Mouse (Mus musculus): Measurements from ENCODE around the gene C1qtnf6. TPM values are rescaled to one million over a fixed set of nuclear protein-coding genes. Genes with fewer than 3 reads are reported as not detected.

C1qtnf6 gene
- polyA plus RNA-seq, 1 experiment from 2014 or later, result 41.2 TPM

DNA sequence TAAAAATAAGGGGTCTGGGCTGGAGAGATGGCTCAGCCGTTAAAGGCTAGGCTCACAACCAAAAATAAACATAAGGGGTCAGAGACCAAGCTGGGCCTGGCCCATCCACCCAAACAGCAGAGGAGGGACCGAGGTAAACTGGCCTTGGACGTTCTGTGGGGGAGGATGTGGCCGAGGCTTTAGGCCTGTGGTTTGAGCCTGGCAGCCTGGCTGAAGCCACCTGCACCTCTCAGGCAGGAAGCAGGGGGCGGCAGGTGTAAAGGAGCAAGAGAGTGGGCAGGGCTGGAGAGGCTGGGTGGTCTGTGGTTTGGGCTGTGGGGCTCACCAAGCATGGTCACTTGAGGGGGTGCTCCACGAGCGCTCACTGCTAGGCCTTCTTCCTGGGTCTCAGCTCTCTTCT lies 19.3 kb downstream of the C1qtnf6 start:
- no peak for ATAC-seq (ENCODE audit: insufficient number of reproducible peaks, insufficient read depth, low FRiP score, low TSS enrichment, low read depth)
- H3K4me3 ChIP-seq, result no peak overlapping the region
- peaks cover 36% of the 10 kb centered on the region for H3K4me1 ChIP-seq
- no peaks in the 10 kb centered on the region for H3K27me3 ChIP-seq
- 80% methylated on average over 7 of the region's 7 CpGs for WGBS
- no peak overlapping the region for H3K9ac ChIP-seq
- H3K36me3 ChIP-seq, result no peaks in the 10 kb centered on the region
- no peak overlapping the region for H3K27ac ChIP-seq
- H3K4me2 ChIP-seq, result no peak overlapping the region
- no peaks in the 10 kb centered on the region for H3K9me3 ChIP-seq

- Histone ChIP-seq H3K4me1 (peaks cover 24% of the 10 kb centered on the region), H3K4me2 (no peak overlapping the region), H3K9me3 (no peaks in the 10 kb centered on the region), H3K36me3 (no peaks in the 10 kb centered on the region), H3K9ac (0 out of 2 replicates have a peak overlapping the region, but pooled peaks have one; percentile 27), H3K27me3 (no peaks in the 10 kb centered on the region), H3K27ac (peak overlapping the region; percentile 16; the same call in 1 of the 2 replicates), H3K4me3 (no peak overlapping the region)
- ATAC-seq (ENCODE audit: insufficient number of reproducible peaks, insufficient read depth, low FRiP score, low TSS enrichment, low read depth), result no peak
- 90% methylated on average over 6 of the region's 6 CpGs for WGBS
These were observed 20.5 kb downstream of the C1qtnf6 start for GRCm38 (mm10) chr15:78510736-78511135.

DNA sequence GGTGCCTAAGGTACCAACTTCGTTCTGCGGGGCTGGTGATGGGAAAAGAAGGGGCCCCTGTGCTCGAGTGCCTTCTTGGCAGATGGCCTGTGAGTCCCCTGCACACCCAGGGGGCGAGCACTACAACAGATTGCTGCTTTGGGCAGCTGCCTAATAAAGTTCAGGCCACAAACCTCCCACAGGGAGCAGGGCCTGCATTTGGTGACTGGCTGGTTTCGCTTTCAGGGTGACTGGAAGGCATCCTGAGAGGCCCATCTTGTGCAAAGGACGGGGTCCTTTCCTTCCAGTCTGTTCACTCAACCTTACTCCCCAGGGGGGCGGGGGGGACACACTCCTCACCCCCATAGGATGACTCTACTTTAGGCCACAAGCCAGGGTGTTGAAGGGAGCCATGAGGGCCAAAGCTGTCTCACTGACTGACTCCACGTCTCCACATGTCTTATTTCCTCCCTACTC lies 21.1 kb downstream of the C1qtnf6 start:
- 0 out of 2 replicates have a peak overlapping the region, but pooled peaks have one; percentile 46 for H3K9ac ChIP-seq
- no peak overlapping the region for H3K4me2 ChIP-seq
- peaks cover 18% of the 10 kb centered on the region for H3K4me1 ChIP-seq
- H3K9me3 ChIP-seq, result no peaks in the 10 kb centered on the region
- H3K4me3 ChIP-seq, result no peak overlapping the region
- no peak for ATAC-seq (ENCODE audit: insufficient number of reproducible peaks, insufficient read depth, low FRiP score, low TSS enrichment, low read depth)
- peak overlapping the region; percentile 16; the same call in 1 of the 2 replicates for H3K27ac ChIP-seq
- H3K27me3 ChIP-seq, result no peaks in the 10 kb centered on the region
- H3K36me3 ChIP-seq, result no peaks in the 10 kb centered on the region
- 72% methylated on average over 8 of the region's 8 CpGs for WGBS

DNA sequence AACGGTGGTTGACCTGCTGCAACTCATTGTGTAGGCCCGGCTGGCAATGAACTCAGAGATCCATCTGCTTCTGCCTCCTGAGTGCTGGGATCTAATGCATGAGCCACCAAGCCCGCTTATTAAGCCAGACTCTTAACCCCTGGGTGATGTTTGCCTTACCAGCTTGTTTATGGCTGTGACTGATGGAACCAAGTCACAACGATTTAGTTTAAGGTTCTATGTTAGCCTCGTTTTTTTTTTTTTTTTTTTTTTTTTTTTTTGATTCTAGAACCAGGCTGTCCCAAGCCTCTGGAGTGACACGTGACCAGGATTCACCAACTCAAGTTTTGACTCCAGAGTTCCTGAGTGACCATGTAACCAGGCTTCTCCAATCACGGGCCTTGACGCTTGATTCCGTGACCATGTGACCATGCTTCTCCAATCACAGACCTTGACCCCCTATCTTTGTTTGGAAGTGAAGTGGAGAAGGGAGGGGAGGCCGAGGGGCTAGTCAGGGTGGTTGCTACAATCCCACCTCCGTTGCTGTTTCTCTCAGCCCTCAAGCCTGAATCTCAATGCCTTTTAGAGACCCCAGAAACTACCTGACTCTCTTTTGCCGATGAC lies 21.8 kb downstream of the C1qtnf6 start:
- no peak for ATAC-seq (ENCODE audit: insufficient number of reproducible peaks, insufficient read depth, low FRiP score, low TSS enrichment, low read depth)
- no peak overlapping the region for H3K4me2 ChIP-seq
- H3K27me3 ChIP-seq, result no peaks in the 10 kb centered on the region
- H3K27ac ChIP-seq, result 0 out of 2 replicates have a peak overlapping the region, but pooled peaks have one; percentile 16
- no peak overlapping the region for H3K4me3 ChIP-seq
- H3K9ac ChIP-seq, result no peak overlapping the region
- 49% methylated on average over 12 of the region's 12 CpGs for WGBS
- no peaks in the 10 kb centered on the region for H3K36me3 ChIP-seq
- H3K4me1 ChIP-seq, result peaks cover 11% of the 10 kb centered on the region
- H3K9me3 ChIP-seq, result peaks cover 3% of the 10 kb centered on the region; the same call in 1 of the 2 replicates

DNA sequence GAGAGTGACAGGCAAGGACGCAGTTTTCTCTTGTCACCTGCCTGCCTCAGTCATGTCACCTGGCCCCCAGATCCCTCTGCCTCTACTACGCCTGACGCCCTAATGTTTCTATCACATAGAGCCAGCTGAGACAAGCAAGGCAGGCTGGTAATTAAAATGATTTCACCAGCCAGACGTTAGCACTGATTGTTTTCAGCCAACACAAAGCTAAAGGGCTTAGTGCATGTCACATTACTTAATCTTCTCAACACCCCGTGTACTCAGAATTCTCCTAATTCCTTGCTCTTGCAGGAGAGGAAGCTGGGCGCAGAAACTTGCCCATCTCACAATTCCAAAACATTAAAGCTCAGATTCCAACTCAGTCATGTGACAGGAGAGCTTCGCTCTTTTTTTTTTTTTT lies 22.8 kb downstream of the C1qtnf6 start:
- no peaks in the 10 kb centered on the region; the same call in 1 of the 2 replicates for H3K27me3 ChIP-seq
- H3K9ac ChIP-seq, result no peak overlapping the region
- H3K4me2 ChIP-seq, result no peak overlapping the region
- no peak overlapping the region for H3K4me3 ChIP-seq
- H3K9me3 ChIP-seq, result peaks cover 3% of the 10 kb centered on the region; the same call in 1 of the 2 replicates
- no peaks in the 10 kb centered on the region for H3K36me3 ChIP-seq
- no peak overlapping the region for H3K27ac ChIP-seq
- 54% methylated on average over 7 of the region's 7 CpGs for WGBS
- H3K4me1 ChIP-seq, result peaks cover 8% of the 10 kb centered on the region
- no peak for ATAC-seq (ENCODE audit: insufficient number of reproducible peaks, insufficient read depth, low FRiP score, low TSS enrichment, low read depth)

DNA sequence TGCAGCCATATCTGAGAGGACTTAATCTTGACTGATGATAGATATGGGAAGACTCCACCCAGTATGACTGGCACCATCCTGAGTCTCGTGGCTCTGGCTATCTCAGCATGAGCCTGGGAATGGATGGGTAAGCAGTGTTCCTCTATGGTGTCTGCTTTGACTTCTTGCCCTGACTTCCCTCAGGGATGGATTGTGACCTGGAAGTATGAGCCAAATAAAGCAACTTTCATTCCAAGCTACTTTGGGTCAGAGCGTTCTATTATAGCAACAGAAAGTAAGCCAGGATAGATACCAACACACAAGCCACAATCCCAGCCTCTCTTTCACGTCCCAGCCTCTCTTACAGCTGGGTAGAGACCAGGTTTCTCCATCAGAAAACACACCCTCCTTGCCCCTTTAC lies 25.7 kb downstream of the C1qtnf6 start:
- peaks cover 3% of the 10 kb centered on the region; the same call in 1 of the 2 replicates for H3K9me3 ChIP-seq
- no peak for ATAC-seq (ENCODE audit: insufficient number of reproducible peaks, insufficient read depth, low FRiP score, low TSS enrichment, low read depth)
- no peaks in the 10 kb centered on the region; the same call in 1 of the 2 replicates for H3K27me3 ChIP-seq
- no peak overlapping the region for H3K27ac ChIP-seq
- 79% methylated on average over 3 of the region's 3 CpGs for WGBS
- no peak overlapping the region for H3K4me3 ChIP-seq
- no peak overlapping the region for H3K4me2 ChIP-seq
- peaks cover 8% of the 10 kb centered on the region for H3K4me1 ChIP-seq
- no peak overlapping the region for H3K9ac ChIP-seq
- no peaks in the 10 kb centered on the region for H3K36me3 ChIP-seq

DNA sequence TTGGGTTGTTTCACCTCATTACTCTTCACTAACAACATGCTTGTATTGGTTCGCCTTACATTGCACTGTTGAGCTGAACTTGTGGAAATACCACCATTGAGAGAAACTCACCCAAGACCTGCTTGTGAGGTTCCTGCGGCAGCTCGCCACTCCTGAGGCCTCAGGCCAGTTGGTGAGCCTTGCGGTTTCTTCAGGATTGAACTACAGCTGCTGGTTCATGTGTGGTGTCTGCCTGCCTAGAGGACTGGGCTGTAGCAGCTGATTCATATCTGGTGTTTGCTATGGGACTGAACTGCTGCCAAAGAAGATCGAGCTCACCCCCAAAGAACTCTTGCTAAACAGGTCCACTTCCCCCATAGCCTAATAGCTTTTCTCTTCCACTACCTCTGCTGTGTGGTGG lies 26.4 kb downstream of the C1qtnf6 start:
- Histone ChIP-seq H3K36me3 (no peaks in the 10 kb centered on the region), H3K9ac (no peak overlapping the region), H3K27ac (no peak overlapping the region), H3K9me3 (peaks cover 3% of the 10 kb centered on the region; the same call in 1 of the 2 replicates), H3K4me3 (no peak overlapping the region), H3K4me2 (no peak overlapping the region), H3K27me3 (no peaks in the 10 kb centered on the region; the same call in 1 of the 2 replicates), H3K4me1 (peaks cover 2% of the 10 kb centered on the region)
- no peak for ATAC-seq (ENCODE audit: insufficient number of reproducible peaks, insufficient read depth, low FRiP score, low TSS enrichment, low read depth)
- WGBS, result 90% methylated on average over 5 of the region's 5 CpGs

DNA sequence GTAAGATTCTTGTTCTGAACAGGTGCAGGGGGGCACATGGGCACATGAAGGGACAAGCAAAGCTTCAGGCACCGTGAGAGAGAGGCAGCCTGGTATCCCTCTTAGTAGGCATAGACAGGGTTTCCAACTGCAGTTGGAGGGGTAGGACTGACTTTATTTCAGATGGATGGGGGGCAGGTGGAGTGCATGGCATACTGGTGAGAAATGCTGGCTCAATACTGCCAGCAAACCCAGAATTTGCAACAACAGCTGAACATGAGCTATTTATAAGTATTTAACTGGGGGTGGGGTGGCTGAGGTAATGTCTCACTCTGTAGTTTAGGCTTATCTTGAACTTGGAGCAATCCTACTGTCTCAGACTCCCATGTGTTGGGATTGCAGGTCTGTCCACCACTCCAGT lies 27.2 kb downstream of the C1qtnf6 start:
- 94% methylated on average over 1 of the region's 1 CpGs for WGBS
- Histone ChIP-seq H3K9ac (no peak overlapping the region), H3K4me1 (no peaks in the 10 kb centered on the region), H3K4me3 (no peak overlapping the region), H3K27ac (no peak overlapping the region), H3K36me3 (no peaks in the 10 kb centered on the region), H3K4me2 (no peak overlapping the region), H3K9me3 (peaks cover 3% of the 10 kb centered on the region; the same call in 1 of the 2 replicates), H3K27me3 (no peaks in the 10 kb centered on the region; the same call in 1 of the 2 replicates)
- no peak for ATAC-seq (ENCODE audit: insufficient number of reproducible peaks, insufficient read depth, low FRiP score, low TSS enrichment, low read depth)

DNA sequence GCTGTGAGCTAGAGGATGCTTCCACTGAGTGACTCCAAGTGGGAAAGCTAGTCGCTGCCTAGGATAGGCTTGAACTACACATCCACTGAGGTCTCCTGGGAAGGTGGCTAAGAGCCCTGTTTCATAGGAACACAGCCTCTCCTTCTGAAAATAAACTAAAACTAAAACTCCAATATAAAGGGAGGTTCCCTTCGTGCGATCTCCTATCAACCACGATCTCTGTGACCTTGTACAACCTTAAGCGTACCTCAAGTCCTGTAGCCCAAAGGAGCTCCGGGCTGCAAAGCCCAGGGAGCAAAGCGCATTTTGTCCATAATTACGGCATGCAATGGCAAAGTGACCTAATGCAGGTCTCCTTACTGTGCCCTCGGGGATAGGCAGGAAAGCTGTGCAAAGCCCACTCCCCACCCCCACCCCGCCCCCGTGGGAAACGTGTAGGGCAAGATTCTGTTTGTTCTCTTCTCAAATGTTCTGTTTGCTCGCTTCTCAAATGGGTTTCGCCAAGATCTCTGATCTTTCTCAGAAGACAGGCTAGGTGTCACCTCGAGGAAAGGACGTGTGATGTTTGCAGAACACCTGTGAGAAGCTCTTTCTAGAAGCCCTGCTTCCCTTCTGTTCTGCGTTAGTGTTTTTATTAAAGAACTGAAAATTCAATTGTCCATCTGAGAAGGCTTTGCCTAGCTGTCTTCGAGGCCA lies 28.6 kb downstream of the C1qtnf6 start:
- H3K36me3 ChIP-seq, result no peaks in the 10 kb centered on the region

DNA sequence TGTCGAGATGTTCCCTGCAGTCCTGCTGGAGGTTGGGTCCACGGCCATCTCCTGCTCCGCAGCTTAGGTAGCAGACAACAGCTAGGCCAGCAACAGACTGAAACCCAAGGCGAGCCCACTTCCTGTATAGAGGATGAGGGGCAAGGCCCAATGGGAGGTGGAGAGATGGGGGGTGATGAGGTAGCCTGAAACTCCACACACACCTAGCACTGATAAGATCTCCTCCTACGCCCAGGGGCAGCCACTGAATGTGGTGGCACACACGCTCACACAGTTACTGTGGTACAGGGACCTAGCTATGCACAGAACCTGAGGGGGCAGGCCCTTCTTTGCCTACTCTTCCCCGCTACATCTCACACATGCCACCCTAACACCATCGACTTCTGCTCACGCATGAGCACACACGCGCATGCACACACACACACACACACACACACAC lies 36.2 kb downstream of the C1qtnf6 start, which contains the start of gene Il2rb:
TSS of gene Il2rb (minus strand) at position 304 of the 439 bp plus-strand sequence.
- Histone ChIP-seq H3K36me3 (no peaks in the 10 kb centered on the region), H3K4me1 (peaks cover 3% of the 10 kb centered on the region), H3K27me3 (no peaks in the 10 kb centered on the region), H3K9ac (no peak within 1 kb of the TSS), H3K4me2 (no peak within 1 kb of the TSS), H3K9me3 (no peaks in the 10 kb centered on the region), H3K27ac (no peak within 1 kb of the TSS), H3K4me3 (no peak within 1 kb of the TSS)
- no peak for ATAC-seq (ENCODE audit: insufficient number of reproducible peaks, insufficient read depth, low FRiP score, low TSS enrichment, low read depth)
- 89% methylated on average over 11 of the region's 11 CpGs for WGBS

More for the DNA sequence above, 28.6 kb downstream of the C1qtnf6 start:
- Histone ChIP-seq H3K27ac (no peak overlapping the region), H3K9me3 (peaks cover 3% of the 10 kb centered on the region; the same call in 1 of the 2 replicates), H3K4me3 (no peak overlapping the region), H3K27me3 (no peaks in the 10 kb centered on the region; the same call in 1 of the 2 replicates), H3K9ac (no peak overlapping the region), H3K4me1 (no peaks in the 10 kb centered on the region), H3K4me2 (no peak overlapping the region)
- ATAC-seq (ENCODE audit: insufficient number of reproducible peaks, insufficient read depth, low FRiP score, low TSS enrichment, low read depth), result no peak
- WGBS, result 73% methylated on average over 18 of the region's 18 CpGs

GRCm38 (mm10) chr15:78493401-78494010 lies 37.7 kb downstream of the C1qtnf6 start:
- H3K9me3 ChIP-seq, result no peaks in the 10 kb centered on the region
- no peak overlapping the region for H3K4me2 ChIP-seq
- H3K9ac ChIP-seq, result no peak overlapping the region
- H3K4me3 ChIP-seq, result no peak overlapping the region
- WGBS, result 69% methylated on average over 10 of the region's 10 CpGs
- H3K4me1 ChIP-seq, result peaks cover 7% of the 10 kb centered on the region
- H3K27me3 ChIP-seq, result no peaks in the 10 kb centered on the region; the same call in 1 of the 2 replicates
- no peaks in the 10 kb centered on the region for H3K36me3 ChIP-seq
- no peak overlapping the region for H3K27ac ChIP-seq
- no peak for ATAC-seq (ENCODE audit: insufficient number of reproducible peaks, insufficient read depth, low FRiP score, low TSS enrichment, low read depth)
